Mouse (Mus musculus) lung, postnatal 0 days (tissue): ENCODE measurements around the gene Col23a1. TPM values are rescaled to one million over a fixed set of nuclear protein-coding genes. Genes with fewer than 3 reads are reported as not detected.

ENCODE experiments used
- ATAC-seq: fragments of 200-750 bp; cut with Nextera tagmentation; 2 replicates; pipeline ENCODE4 v1.8.0; 2017; ENCODE audit warnings: moderate library complexity
- DNase-seq: peaks from one replicate; pipeline ENCODE4 v3.0.0-alpha.2; 2016; ENCODE audit warnings: low spot score
- H3K27ac ChIP-seq: fragments of 300-500 bp; sonication (generic); 2 replicates; pipeline ENCODE4 v1.5.1; 2014; ENCODE audit warnings: antibody characterized with exemption, mild to moderate bottlenecking, low read length, mixed read lengths
- H3K27me3 ChIP-seq: fragments of 300-500 bp; sonication (generic); replicated peaks from 2 replicates; pipeline ENCODE4 v1.6.1; 2014; ENCODE audit warnings: low read length, mixed read lengths; ENCODE audit not compliant: insufficient read depth
- H3K36me3 ChIP-seq: fragments of 300-500 bp; sonication (generic); 2 replicates; pipeline ENCODE4 v1.6.1; 2014; ENCODE audit warnings: low read length, mixed read lengths; ENCODE audit not compliant: insufficient read depth
- H3K4me1 ChIP-seq: fragments of 300-500 bp; sonication (generic); 2 replicates; pipeline ENCODE4 v1.6.1; 2014; ENCODE audit warnings: antibody characterized with exemption, low read depth, low read length, mixed read lengths; ENCODE audit not compliant: insufficient read depth
- H3K4me2 ChIP-seq: fragments of 300-500 bp; sonication (generic); replicated peaks from 2 replicates; pipeline ENCODE4 v1.6.1; 2014; ENCODE audit warnings: low read depth, mild to moderate bottlenecking, low read length, moderate library complexity, mixed read lengths
- H3K4me3 ChIP-seq: fragments of 300-500 bp; sonication (generic); 2 replicates; pipeline ENCODE4 v1.5.1; 2014; ENCODE audit warnings: low read depth, low read length
- H3K9ac ChIP-seq: fragments of 300-500 bp; sonication (generic); replicated peaks from 2 replicates; pipeline ENCODE4 v1.6.1; 2014; ENCODE audit warnings: low read depth, mild to moderate bottlenecking
- H3K9me3 ChIP-seq: fragments of 300-500 bp; sonication (generic); 2 replicates; pipeline ENCODE4 v1.6.1; 2016; ENCODE audit warnings: low read length, mixed read lengths
- CTCF ChIP-seq: IDR thresholded peaks from 2 replicates; pipeline ENCODE4 v1.5.1; 2016; ENCODE audit warnings: antibody characterized with exemption, mild to moderate bottlenecking
- EP300 ChIP-seq: IDR thresholded peaks from 2 replicates; pipeline ENCODE4 v1.6.1; 2016; ENCODE audit warnings: antibody characterized with exemption, mild to moderate bottlenecking, control low read depth
- WGBS: fragments of 180-500 bp; shearing (Covaris S2); extraction: QIAGEN DNeasy Blood & Tissue Kit; methylation state at CpG from one replicate; pipeline ENCODE4 v1.1.7; 2014; 5-methylcytosine and 5-hydroxymethylcytosine counted together
- polyA plus RNA-seq: library from polyadenylated mRNA; unstranded; fragments of >200 nt; fragmentation: Nextera tagmentation; extraction: Ambion mirVana; gene quantifications from 2 replicates; pipeline ENCODE4 v1.2.1, GENCODE M21; 2015

Col23a1 gene
- polyA plus RNA-seq, 1 experiment from 2014 or later = 17.2 TPM

DNA sequence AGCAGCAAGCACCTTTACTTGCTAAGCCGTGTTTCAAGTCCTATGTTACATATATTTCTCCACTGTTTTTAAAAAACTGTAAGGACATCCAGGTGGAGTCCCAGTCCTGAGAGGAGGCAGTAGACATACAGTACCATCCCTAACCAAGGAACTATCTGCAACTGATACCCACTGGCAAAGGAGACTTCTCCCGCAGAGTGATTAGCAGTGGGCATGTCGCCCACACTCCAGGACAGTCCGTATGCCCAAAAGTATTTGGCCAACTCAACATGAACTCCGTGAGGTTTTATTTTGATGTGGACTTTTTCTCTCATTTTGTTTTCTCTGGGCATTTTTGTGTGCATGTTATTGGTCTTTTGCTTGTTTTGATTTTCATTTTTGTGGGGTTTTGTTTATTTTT, 161.6 kb downstream of the Col23a1 start:
- ATAC-seq (no peak), DNase-seq (no peak)
- no peaks in the 10 kb centered on the region for H3K9me3 ChIP-seq
- no peaks in the 10 kb centered on the region for H3K27me3 ChIP-seq
- H3K36me3 ChIP-seq = no peaks in the 10 kb centered on the region
- 79% methylated on average over 5 of the region's 5 CpGs for WGBS
- no peaks in the 10 kb centered on the region for H3K4me1 ChIP-seq
- TF ChIP-seq EP300 (no peak), CTCF (no peak)
- no peak overlapping the region for H3K4me2 ChIP-seq
- H3K9ac ChIP-seq = no peak overlapping the region
- no peak overlapping the region for H3K4me3 ChIP-seq
- no peak overlapping the region for H3K27ac ChIP-seq

DNA sequence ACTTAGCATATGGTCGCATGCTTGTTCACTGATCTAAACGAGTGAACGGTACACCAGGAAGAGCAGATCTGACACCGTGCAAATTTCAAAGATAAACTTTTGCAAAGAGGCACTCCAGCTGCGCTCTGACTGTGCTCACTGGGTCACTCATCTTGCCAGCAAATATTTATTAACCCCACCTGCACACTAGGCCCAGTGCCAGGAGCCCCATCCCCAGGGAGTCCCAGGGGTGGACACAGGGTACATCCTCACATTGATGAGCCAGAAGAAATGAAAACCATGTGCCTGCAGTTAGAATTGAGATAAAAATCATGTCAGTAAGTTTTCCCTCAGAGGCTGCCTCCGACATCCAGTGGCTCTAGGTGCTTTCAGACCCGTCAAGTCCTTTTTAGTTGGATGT, 162.2 kb downstream of the Col23a1 start:
- DNase-seq (no peak), ATAC-seq (no peak)
- no peaks in the 10 kb centered on the region for H3K4me1 ChIP-seq
- WGBS = 27% methylated on average over 7 of the region's 7 CpGs
- H3K9ac ChIP-seq = no peak overlapping the region
- TF ChIP-seq EP300 (no peak), CTCF (no peak)
- no peak overlapping the region for H3K4me2 ChIP-seq
- H3K36me3 ChIP-seq = no peaks in the 10 kb centered on the region
- H3K27ac ChIP-seq = no peak overlapping the region
- H3K27me3 ChIP-seq = no peaks in the 10 kb centered on the region
- H3K9me3 ChIP-seq = no peaks in the 10 kb centered on the region
- H3K4me3 ChIP-seq = no peak overlapping the region

DNA sequence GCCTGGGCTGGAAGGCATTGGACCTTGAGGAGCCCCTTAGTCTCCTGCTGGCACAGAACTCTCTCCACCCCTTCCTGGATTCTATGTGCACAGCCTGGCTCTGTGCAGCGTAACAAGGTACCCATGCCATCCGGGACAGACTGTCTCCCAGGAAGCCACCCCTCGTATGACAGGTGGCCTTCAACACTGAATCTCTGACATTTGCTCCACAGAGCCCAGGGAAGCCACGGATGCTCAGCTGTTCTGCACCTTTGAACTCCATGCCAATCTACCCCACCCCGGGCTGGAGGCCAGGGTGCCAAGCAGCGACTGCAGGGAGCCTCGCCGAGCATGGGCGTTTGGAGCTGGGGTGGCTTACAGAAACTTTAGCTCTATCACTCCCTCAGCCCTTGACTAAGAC, 164.0 kb downstream of the Col23a1 start:
- 87% methylated on average over 9 of the region's 9 CpGs for WGBS
- Histone ChIP-seq H3K27ac (no peak overlapping the region), H3K4me1 (no peaks in the 10 kb centered on the region), H3K9ac (no peak overlapping the region), H3K9me3 (no peaks in the 10 kb centered on the region), H3K4me3 (no peak overlapping the region), H3K27me3 (no peaks in the 10 kb centered on the region), H3K36me3 (no peaks in the 10 kb centered on the region), H3K4me2 (no peak overlapping the region)
- ATAC-seq (no peak), DNase-seq (no peak)
- TF ChIP-seq EP300 (no peak), CTCF (no peak)

DNA sequence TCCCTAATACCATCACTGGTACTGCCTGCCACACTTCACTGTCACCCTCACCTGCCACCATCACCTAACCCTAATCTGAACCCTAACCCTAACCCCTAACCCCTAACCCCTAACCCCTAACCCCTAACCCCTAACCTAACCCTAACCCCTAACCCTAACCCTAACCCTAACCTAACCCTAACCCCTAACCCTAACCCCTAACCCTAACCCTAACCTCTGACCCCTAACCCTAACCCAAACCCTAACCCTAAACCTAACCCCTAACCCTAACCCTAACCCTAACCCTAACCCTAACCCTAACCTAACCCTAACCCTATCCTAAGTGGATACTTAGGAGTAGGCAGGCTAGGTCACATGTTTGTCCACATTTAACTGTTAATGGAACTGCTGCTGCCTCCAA, 165.8 kb downstream of the Col23a1 start:
- H3K4me1 ChIP-seq = no peaks in the 10 kb centered on the region
- no peak overlapping the region for H3K9ac ChIP-seq
- DNase-seq (no peak), ATAC-seq (no peak)
- no peak overlapping the region for H3K4me2 ChIP-seq
- H3K36me3 ChIP-seq = no peaks in the 10 kb centered on the region
- no peaks in the 10 kb centered on the region for H3K27me3 ChIP-seq
- TF ChIP-seq CTCF = no peak
- TF ChIP-seq EP300 = no peak
- H3K9me3 ChIP-seq = no peaks in the 10 kb centered on the region
- H3K4me3 ChIP-seq = no peak overlapping the region
- no peak overlapping the region for H3K27ac ChIP-seq

DNA sequence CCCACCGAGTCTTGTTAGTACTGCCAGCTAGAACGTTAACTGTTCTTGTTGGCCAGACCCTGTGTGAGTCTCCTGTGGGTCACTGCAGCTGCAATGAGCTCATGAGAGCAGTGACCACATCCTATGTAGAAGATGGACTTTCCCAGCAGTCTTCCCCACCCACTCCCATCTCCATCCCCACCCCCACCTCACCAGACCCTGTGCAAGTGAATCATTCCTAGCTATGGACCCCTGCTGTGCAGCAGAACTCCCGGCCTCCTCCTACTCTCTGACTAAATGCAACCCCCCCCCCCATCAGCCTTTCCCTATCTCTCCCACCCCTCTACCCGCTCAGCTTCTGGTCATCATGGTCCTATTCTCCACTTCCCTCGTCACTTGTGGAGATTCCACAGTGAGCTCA, 167.9 kb downstream of the Col23a1 start:
- no peak for DNase-seq
- H3K27me3 ChIP-seq = no peaks in the 10 kb centered on the region
- no peak overlapping the region for H3K9ac ChIP-seq
- H3K4me3 ChIP-seq = no peak overlapping the region
- H3K4me1 ChIP-seq = no peaks in the 10 kb centered on the region
- 55% methylated on average over 5 of the region's 5 CpGs for WGBS
- H3K27ac ChIP-seq = no peak overlapping the region
- H3K9me3 ChIP-seq = no peaks in the 10 kb centered on the region
- no peaks in the 10 kb centered on the region for H3K36me3 ChIP-seq
- TF ChIP-seq CTCF = no peak
- no peak for TF ChIP-seq EP300
- ATAC-seq = no peak
- no peak overlapping the region for H3K4me2 ChIP-seq

DNA sequence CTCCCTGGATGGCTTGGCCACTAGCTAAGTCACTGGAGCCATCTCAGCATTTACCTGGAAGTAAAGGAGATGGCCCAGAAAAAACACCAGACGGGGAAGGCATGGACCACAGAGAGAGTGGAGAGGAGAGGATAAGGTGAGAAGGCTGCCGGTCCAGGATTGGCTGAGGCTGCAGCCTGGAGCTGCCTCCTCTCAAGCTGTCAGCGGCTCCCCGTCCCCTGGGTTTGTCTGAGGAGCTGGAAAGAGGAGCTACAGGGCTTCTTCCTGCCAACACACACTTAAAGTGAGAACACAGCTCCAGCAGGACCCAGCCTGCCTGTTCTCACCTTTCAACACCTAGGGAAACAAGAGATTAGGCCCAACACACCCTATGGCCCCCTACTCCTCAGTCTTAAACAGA, 168.9 kb downstream of the Col23a1 start:
- no peak overlapping the region for H3K4me2 ChIP-seq
- no peak for ATAC-seq
- TF ChIP-seq EP300 (no peak), CTCF (no peak)
- H3K4me1 ChIP-seq = no peaks in the 10 kb centered on the region
- H3K4me3 ChIP-seq = no peak overlapping the region
- WGBS = 46% methylated on average over 4 of the region's 4 CpGs
- no peak overlapping the region for H3K9ac ChIP-seq
- no peaks in the 10 kb centered on the region for H3K27me3 ChIP-seq
- DNase-seq = no peak
- H3K27ac ChIP-seq = no peak overlapping the region
- H3K36me3 ChIP-seq = no peaks in the 10 kb centered on the region
- H3K9me3 ChIP-seq = no peaks in the 10 kb centered on the region

DNA sequence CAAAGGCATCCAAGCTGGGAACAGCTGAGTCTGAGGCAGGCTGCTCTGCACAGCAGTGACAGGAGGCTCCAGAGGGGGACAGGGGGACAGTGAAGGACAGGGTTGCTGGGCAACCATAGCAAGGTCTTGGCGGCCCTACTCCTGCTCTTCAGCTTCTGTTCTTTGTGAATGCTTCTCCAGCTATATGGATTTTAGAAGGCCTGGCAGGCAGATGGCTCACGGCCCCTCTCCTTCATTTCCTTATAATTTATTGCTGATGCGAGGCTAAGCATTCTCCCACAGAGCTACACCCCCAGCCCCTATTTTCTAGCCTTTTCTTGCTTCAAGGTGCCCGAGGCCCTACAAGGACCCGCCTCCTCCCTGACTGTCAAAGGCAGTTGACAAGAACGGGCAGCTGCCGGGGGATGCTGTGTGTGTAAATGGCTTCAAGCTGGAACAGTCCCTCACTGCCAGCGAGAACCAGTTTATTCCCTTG, 169.9 kb downstream of the Col23a1 start:
- H3K4me3 ChIP-seq = no peak overlapping the region
- no peak overlapping the region for H3K9ac ChIP-seq
- no peak overlapping the region for H3K27ac ChIP-seq
- no peaks in the 10 kb centered on the region for H3K27me3 ChIP-seq
- no peaks in the 10 kb centered on the region for H3K9me3 ChIP-seq
- H3K4me1 ChIP-seq = no peaks in the 10 kb centered on the region
- H3K36me3 ChIP-seq = no peaks in the 10 kb centered on the region
- WGBS = 43% methylated on average over 8 of the region's 8 CpGs
- no peak for DNase-seq
- no peak overlapping the region for H3K4me2 ChIP-seq
- ATAC-seq = no peak; the same call in 1 of the 2 replicates
- TF ChIP-seq EP300 (no peak), CTCF (no peak)
